Mouse (Mus musculus) midbrain, embryonic 16.5 days (tissue): ENCODE measurements at regions not wholly inside any gene's neighbourhood (a gene's known extent, or its start where the extent isn't known, plus 50 kb on each side); places are given as distances from the start of the nearest gene placed in this dataset.

Experiments
- ATAC-seq: fragments of 200-750 bp; cut with Nextera tagmentation; 2 replicates; pipeline ENCODE4 v1.8.0; 2017; ENCODE audit warnings: moderate TSS enrichment
- H3K27ac ChIP-seq: fragments of 300-500 bp; sonication (generic); 2 replicates; pipeline ENCODE4 v1.5.1; 2014; ENCODE audit warnings: mild to moderate bottlenecking, low read length, mixed read lengths
- H3K27me3 ChIP-seq: fragments of 300-500 bp; sonication (generic); 2 replicates; pipeline ENCODE4 v1.6.1; 2014; ENCODE audit warnings: low read depth, low read length, mixed read lengths; ENCODE audit not compliant: control insufficient read depth, insufficient read depth
- H3K36me3 ChIP-seq: fragments of 300-500 bp; sonication (generic); 2 replicates; pipeline ENCODE4 v1.6.1; 2014; ENCODE audit warnings: mild to moderate bottlenecking, low read length, moderate library complexity, mixed read lengths; ENCODE audit not compliant: control insufficient read depth, insufficient read depth
- H3K4me1 ChIP-seq: fragments of 300-500 bp; sonication (generic); 2 replicates; pipeline ENCODE4 v1.6.1; 2014; ENCODE audit warnings: mild to moderate bottlenecking, low read length, mixed read lengths; ENCODE audit not compliant: control insufficient read depth, insufficient read depth
- H3K4me2 ChIP-seq: fragments of 300-500 bp; sonication (generic); 2 replicates; pipeline ENCODE4 v1.6.1; 2014; ENCODE audit warnings: mild to moderate bottlenecking, low read length, mixed read lengths
- H3K4me3 ChIP-seq: fragments of 300-500 bp; sonication (generic); 2 replicates; pipeline ENCODE4 v1.5.1; 2014; ENCODE audit warnings: low read depth, mild to moderate bottlenecking, low read length, moderate library complexity, mixed read lengths
- H3K9ac ChIP-seq: fragments of 300-500 bp; sonication (generic); 2 replicates; pipeline ENCODE4 v1.6.1; 2014; ENCODE audit warnings: low read depth, low read length, mixed read lengths
- H3K9me3 ChIP-seq: fragments of 300-500 bp; sonication (generic); replicated peaks from 2 replicates; pipeline ENCODE4 v1.6.1; 2014; ENCODE audit warnings: mild to moderate bottlenecking, low read length, mixed read lengths; ENCODE audit not compliant: control insufficient read depth, poor library complexity, severe bottlenecking
- WGBS: fragments of 180-500 bp; shearing (Covaris S2); extraction: QIAGEN DNeasy Blood & Tissue Kit; methylation state at CpG from one replicate; pipeline ENCODE4 v1.1.7; 2014; 5-methylcytosine and 5-hydroxymethylcytosine counted together

DNA sequence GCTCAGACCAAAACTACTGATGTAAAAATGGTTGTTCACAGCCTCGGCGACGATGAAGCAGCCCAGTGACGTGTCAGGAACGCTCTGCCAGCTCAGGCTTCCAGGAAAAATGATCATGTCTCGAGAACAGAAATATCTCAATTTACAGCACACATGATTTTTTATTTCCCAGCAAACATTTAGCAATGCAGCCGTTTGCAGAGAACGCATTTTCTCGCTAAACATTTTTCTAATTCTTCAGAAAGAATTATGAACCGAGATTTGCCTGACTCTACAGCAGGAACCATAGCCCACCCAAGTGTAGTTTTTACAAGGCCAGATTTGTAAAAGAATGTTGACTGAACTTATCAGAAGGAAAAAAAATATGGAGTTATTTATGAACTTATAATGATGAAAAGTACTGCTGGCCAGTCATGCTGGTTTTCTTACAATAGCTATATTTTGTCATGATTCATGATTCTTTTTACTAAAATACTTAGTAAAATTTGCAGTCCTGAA lies 380.4 kb downstream of the Etnk1 start:
- no peak for ATAC-seq
- no peak overlapping the region for H3K4me3 ChIP-seq
- no peaks in the 10 kb centered on the region for H3K9me3 ChIP-seq
- H3K4me1 ChIP-seq = no peaks in the 10 kb centered on the region
- H3K27me3 ChIP-seq = no peaks in the 10 kb centered on the region
- H3K27ac ChIP-seq = no peak overlapping the region
- no peak overlapping the region for H3K4me2 ChIP-seq
- 92% methylated on average over 10 of the region's 10 CpGs for WGBS
- H3K36me3 ChIP-seq = no peaks in the 10 kb centered on the region
- no peak overlapping the region for H3K9ac ChIP-seq

DNA sequence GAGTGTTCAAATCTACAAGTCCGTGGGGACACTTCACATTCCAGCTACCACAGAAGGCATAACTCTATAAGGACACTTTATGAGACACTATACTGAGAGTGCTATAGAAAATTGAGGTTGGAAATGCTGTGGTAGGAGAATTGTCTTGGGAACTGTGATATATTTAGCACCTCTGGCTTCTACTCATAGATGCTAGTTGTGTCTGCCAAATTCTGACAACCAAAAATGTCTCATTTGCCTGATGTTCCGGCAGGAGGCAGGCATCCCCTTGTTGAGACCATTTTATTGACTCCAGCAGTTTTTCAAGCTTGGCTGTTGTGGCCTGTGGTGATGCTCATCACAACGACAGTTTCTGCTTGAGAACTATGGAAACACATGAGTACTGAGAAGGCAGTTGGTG lies 387.9 kb downstream of the Etnk1 start:
- H3K4me2 ChIP-seq = no peak overlapping the region
- no peak overlapping the region for H3K9ac ChIP-seq
- no peaks in the 10 kb centered on the region for H3K9me3 ChIP-seq
- no peaks in the 10 kb centered on the region for H3K27me3 ChIP-seq
- no peak overlapping the region for H3K4me3 ChIP-seq
- H3K4me1 ChIP-seq = no peaks in the 10 kb centered on the region
- H3K36me3 ChIP-seq = no peaks in the 10 kb centered on the region
- H3K27ac ChIP-seq = no peak overlapping the region
- WGBS = 85% methylated on average over 3 of the region's 3 CpGs
- no peak for ATAC-seq

DNA sequence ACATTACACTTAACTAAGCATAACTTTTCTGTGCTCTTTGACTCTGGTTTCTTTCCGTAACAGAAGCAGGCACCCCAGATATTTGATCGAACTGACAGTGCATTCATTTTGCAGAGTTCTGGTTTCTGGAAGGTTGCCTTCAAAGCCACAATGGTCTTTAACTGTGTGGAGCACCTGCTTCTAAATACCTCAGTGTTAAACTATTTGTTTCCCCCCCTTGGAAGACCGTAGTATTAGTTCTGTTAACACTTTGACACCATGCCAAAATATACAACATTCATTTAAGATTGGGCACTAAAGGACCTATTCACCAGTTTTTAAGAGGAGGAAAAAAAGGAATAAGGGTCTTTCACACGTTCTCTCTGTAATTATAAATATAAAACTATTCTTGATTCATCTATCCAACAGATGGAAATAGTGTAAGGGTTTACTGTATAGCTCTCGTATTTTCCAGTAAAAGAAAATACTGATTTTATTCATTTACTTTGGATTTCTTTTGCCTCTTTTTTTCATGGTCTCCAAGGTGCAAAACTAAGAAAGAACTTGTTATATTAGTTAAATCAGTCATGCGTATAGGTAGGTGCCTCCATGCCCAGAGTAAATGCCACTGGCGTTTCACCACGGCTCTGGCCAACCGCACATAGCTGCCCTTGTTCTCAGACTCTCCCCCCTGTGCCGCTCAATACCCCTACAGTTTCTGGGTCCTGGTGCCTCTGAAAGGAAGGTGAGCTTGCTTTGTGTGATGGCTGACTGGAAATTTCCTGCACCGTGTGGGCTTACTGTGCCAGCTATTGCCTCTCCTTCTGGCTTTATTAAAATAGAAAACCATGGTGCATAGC lies 391.2 kb downstream of the Etnk1 start:
- no peak for ATAC-seq
- no peaks in the 10 kb centered on the region for H3K27me3 ChIP-seq
- H3K4me3 ChIP-seq = no peak overlapping the region
- no peak overlapping the region for H3K4me2 ChIP-seq
- no peak overlapping the region for H3K9ac ChIP-seq
- no peaks in the 10 kb centered on the region for H3K4me1 ChIP-seq
- no peaks in the 10 kb centered on the region for H3K36me3 ChIP-seq
- WGBS = 77% methylated on average over 11 of the region's 11 CpGs
- H3K9me3 ChIP-seq = no peaks in the 10 kb centered on the region
- no peak overlapping the region for H3K27ac ChIP-seq

DNA sequence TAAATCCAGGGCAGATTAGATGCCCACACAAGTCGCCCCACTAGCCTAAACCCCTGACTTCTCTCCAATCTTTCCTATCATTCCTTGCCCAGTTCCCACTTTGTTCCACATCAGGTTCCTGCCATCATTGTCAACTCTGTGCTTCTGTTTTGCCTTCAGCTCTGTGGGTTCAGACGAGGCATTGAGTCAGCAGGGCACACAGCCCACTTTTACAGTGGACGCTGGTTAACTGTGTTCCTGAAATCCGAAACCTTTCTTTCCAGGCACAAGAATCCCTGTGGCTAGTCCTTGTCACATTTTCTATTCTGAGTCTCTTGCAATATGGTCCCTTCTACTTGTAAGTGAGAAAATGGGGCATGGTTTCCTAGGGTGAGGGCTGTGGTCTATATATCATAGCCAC lies 392.3 kb downstream of the Etnk1 start:
- no peak overlapping the region for H3K4me3 ChIP-seq
- no peak overlapping the region for H3K4me2 ChIP-seq
- WGBS = 71% methylated on average over 4 of the region's 4 CpGs
- H3K27ac ChIP-seq = no peak overlapping the region
- H3K4me1 ChIP-seq = no peaks in the 10 kb centered on the region
- H3K27me3 ChIP-seq = no peaks in the 10 kb centered on the region
- H3K9me3 ChIP-seq = no peaks in the 10 kb centered on the region
- no peaks in the 10 kb centered on the region for H3K36me3 ChIP-seq
- no peak overlapping the region for H3K9ac ChIP-seq
- no peak for ATAC-seq

DNA sequence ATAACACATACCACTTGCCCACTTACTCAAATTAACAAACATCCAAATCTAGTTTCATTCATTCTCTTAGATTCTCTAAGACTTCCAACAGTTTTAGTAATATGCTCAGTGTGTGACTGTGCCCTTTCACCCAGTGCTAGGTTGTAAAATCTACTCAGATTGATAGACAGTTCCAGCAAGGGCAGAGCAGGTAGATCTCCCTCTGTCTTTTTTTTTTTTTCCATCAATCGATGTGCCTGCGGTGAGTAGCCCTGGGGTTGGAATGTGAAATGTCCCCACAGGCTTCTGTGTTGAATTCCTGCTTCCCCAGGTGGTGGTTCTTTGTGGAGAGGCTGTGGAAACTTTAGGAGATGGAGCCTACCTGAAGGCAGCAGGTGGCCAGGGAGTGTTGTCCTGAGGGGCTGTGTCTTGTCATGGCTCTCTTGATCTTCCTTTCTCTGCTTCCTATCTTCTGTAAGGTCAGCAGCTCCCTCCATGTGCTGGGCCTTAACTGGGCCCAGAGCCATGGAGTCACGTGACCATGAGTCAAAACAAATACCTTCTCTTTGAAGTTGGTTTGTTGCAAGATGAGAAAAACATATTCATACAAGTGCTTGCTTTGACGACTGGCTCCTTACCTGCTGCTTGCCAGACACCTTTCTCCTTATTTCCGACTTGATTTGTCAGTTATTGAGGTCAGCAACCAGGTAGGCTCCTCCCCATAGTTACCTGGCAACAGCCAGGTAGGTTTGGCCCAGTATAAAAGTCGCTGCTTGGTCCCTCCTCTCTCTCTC lies 394.5 kb downstream of the Etnk1 start:
- no peak overlapping the region for H3K9ac ChIP-seq

DNA sequence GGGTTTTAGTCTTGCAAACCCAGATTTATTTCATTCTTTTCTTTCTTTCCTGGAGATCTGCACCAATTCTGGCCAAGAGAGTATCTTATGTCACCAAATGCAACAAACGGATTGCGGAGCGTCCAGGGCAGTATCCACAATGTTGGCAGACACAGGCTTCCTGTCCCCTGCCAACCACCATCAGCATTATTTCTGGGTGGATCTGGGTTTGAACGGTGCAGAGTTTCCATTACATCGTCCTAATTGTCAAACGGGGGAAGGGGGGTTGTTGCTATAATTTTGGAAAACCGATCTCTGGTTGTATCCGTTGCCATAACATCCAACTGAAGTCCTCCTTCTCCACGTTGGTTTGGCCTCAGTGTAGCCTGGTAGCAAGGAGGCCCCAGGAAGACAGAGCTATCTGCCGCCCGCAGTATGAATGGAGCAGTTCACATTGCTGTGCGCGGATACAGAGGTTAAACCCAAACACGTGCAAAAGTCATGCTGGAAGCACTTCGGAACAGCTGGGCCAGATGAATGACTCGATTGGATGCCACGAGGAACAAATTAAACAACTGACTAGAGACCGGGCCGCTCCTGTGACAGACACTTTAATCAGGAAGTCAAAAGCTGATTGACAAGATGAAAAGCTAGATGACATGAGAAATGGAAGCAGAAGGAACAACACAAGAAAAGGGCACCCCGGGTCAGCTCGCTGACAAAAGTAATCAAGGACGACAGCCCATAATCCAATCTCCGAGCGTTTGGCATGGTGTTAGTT lies 404.5 kb downstream of the Etnk1 start:
- H3K9me3 ChIP-seq = no peaks in the 10 kb centered on the region
- no peak overlapping the region for H3K9ac ChIP-seq
- H3K4me2 ChIP-seq = no peak overlapping the region
- no peak overlapping the region for H3K4me3 ChIP-seq
- no peaks in the 10 kb centered on the region for H3K4me1 ChIP-seq
- no peak overlapping the region for H3K27ac ChIP-seq
- WGBS = 69% methylated on average over 24 of the region's 24 CpGs
- no peaks in the 10 kb centered on the region for H3K27me3 ChIP-seq
- no peak for ATAC-seq
- H3K36me3 ChIP-seq = no peaks in the 10 kb centered on the region

More for the DNA sequence above, 394.5 kb downstream of the Etnk1 start:
- WGBS = 75% methylated on average over 6 of the region's 6 CpGs
- H3K9me3 ChIP-seq = no peaks in the 10 kb centered on the region
- no peaks in the 10 kb centered on the region for H3K4me1 ChIP-seq
- H3K27me3 ChIP-seq = no peaks in the 10 kb centered on the region
- no peak overlapping the region for H3K4me2 ChIP-seq
- H3K36me3 ChIP-seq = no peaks in the 10 kb centered on the region
- no peak overlapping the region for H3K4me3 ChIP-seq
- ATAC-seq = no peak
- no peak overlapping the region for H3K27ac ChIP-seq

DNA sequence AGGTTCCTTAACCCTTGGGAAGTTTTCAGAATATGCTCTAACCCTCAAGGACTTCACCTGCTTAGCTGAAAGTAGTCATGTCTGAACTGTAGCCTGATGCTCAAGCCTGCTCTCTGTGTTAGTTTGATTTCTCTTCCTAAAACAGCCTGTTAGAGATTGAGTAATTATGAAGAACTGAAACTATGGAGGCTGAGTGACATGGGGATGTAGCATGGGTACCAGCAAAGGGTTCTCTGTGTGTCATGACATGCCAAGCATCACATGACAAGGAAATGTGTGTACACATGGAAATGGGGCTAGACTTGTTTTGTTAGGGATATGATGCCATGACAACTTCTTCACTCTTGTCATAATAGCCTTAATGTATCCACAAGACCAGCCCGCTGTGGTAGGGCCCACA lies 412.2 kb downstream of the Etnk1 start:
- Histone ChIP-seq H3K27ac (no peak overlapping the region), H3K4me3 (no peak overlapping the region), H3K4me1 (no peaks in the 10 kb centered on the region), H3K9ac (no peak overlapping the region), H3K27me3 (no peaks in the 10 kb centered on the region), H3K36me3 (no peaks in the 10 kb centered on the region), H3K4me2 (no peak overlapping the region), H3K9me3 (no peaks in the 10 kb centered on the region)
- no peak for ATAC-seq
- WGBS = 97% methylated on average over 1 of the region's 1 CpGs

DNA sequence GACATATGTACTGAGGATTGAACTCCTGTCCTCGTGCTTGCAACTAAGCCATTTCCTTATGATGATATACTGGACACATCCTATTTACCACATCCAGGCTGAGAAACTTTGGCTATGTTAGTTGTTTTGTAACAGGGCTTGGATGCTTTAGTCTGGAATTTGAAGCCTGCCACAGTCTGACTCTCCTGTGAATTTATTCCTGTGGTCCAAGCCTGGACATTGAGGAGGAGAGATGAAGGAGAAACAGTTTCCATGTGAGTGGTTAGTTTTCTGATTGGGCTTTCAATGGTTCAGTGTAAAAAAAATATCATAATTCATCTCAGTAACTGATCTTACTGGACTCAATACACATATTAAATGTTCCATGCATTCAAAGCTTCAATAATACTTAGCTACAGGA lies 422.6 kb downstream of the Etnk1 start:
- no peaks in the 10 kb centered on the region for H3K9me3 ChIP-seq
- no peak for ATAC-seq
- H3K9ac ChIP-seq = no peak overlapping the region
- no peak overlapping the region for H3K27ac ChIP-seq
- 71% methylated on average over 1 of the region's 1 CpGs for WGBS
- H3K4me3 ChIP-seq = no peak overlapping the region
- H3K27me3 ChIP-seq = no peaks in the 10 kb centered on the region
- H3K4me1 ChIP-seq = no peaks in the 10 kb centered on the region
- no peak overlapping the region for H3K4me2 ChIP-seq
- H3K36me3 ChIP-seq = no peaks in the 10 kb centered on the region
